Mouse (Mus musculus) embryonic facial prominence, embryonic 13.5 days (tissue): ENCODE measurements around the gene Adora2a. TPM values are rescaled to one million over a fixed set of nuclear protein-coding genes. Genes with fewer than 3 reads are reported as not detected.
"Not testable (repeated sequence)": the region's sequence is repeated elsewhere in the genome, so short reads cannot be mapped to it uniquely, and the experiment has no call there.

Source experiments
- ATAC-seq: fragments of 200-750 bp; cut with Nextera tagmentation; 2 replicates; pipeline ENCODE4 v1.8.0; 2017; ENCODE audit warnings: low read depth; ENCODE audit not compliant: insufficient number of reproducible peaks, insufficient read depth, low FRiP score, low TSS enrichment
- H3K27ac ChIP-seq: fragments of 300-500 bp; sonication (generic); 2 replicates; pipeline ENCODE4 v1.5.1; 2015; ENCODE audit warnings: moderate library complexity, mild to moderate bottlenecking, inconsistent platforms
- H3K27me3 ChIP-seq: fragments of 300-500 bp; sonication (generic); 2 replicates; pipeline ENCODE4 v1.6.1; 2015; ENCODE audit warnings: mild to moderate bottlenecking, inconsistent platforms
- H3K36me3 ChIP-seq: fragments of 300-500 bp; sonication (generic); 2 replicates; pipeline ENCODE4 v1.6.1; 2015; ENCODE audit warnings: mild to moderate bottlenecking, inconsistent platforms
- H3K4me1 ChIP-seq: fragments of 300-500 bp; sonication (generic); 2 replicates; pipeline ENCODE4 v1.6.1; 2015; ENCODE audit warnings: inconsistent platforms
- H3K4me2 ChIP-seq: fragments of 300-500 bp; sonication (generic); 2 replicates; pipeline ENCODE4 v1.6.1; 2015; ENCODE audit warnings: moderate library complexity, mild to moderate bottlenecking, inconsistent platforms
- H3K4me3 ChIP-seq: fragments of 300-500 bp; sonication (generic); 2 replicates; pipeline ENCODE4 v1.5.1; 2015; ENCODE audit warnings: mild to moderate bottlenecking, inconsistent platforms
- H3K9ac ChIP-seq: fragments of 300-500 bp; sonication (generic); 2 replicates; pipeline ENCODE4 v1.6.1; 2015; ENCODE audit warnings: mild to moderate bottlenecking, inconsistent platforms
- H3K9me3 ChIP-seq: fragments of 300-500 bp; sonication (generic); 2 replicates; pipeline ENCODE4 v1.6.1; 2016; ENCODE audit warnings: inconsistent platforms
- WGBS: fragments of 180-500 bp; shearing (Covaris S2); methylation state at CpG from one replicate; pipeline ENCODE4 v1.1.7; 2015; ENCODE audit warnings: mixed read lengths; 5-methylcytosine and 5-hydroxymethylcytosine counted together
- polyA plus RNA-seq: library from polyadenylated mRNA; unstranded; fragments of >200 nt; fragmentation: Nextera tagmentation; extraction: Ambion mirVana; gene quantifications from 2 replicates; pipeline ENCODE4 v1.2.1, GENCODE M21; 2015

The Adora2a gene
- polyA plus RNA-seq, 1 experiment from 2014 or later, result 2.4 TPM

DNA sequence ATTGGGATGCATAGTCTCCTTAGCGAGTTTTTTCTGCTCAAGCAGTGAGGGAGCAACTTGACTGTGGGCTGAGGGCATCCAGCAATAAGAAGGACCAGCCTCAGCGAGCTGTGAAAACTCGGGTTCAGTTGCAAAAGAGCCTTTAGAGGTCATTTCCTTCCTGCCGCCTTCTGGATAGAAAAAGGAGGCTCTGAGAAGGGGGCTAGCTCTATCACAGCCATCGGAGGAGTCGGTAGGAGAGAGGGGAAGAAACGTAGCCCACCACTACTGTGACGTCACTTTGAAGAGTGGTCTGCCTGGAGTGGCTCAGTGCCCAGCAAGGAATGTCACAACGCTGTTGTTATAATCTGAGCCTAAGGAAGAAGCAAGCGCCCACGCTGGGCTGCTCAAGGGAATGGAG, 10.4 kb downstream of the Adora2a start:
- Histone ChIP-seq H3K9me3 (no peaks in the 10 kb centered on the region), H3K27ac (no peak overlapping the region), H3K27me3 (no peaks in the 10 kb centered on the region), H3K9ac (no peak overlapping the region), H3K4me1 (no peaks in the 10 kb centered on the region), H3K4me3 (no peak overlapping the region), H3K36me3 (no peaks in the 10 kb centered on the region), H3K4me2 (no peak overlapping the region)
- no peak for ATAC-seq
- WGBS, result 78% methylated on average over 11 of the region's 11 CpGs

GRCm38 (mm10) chr10:75328201-75328704, 11.6 kb downstream of the Adora2a start:
- Histone ChIP-seq H3K36me3 (no peaks in the 10 kb centered on the region), H3K9me3 (no peaks in the 10 kb centered on the region), H3K27ac (no peak overlapping the region), H3K27me3 (no peaks in the 10 kb centered on the region), H3K4me3 (no peak overlapping the region), H3K9ac (no peak overlapping the region), H3K4me1 (no peaks in the 10 kb centered on the region), H3K4me2 (no peak overlapping the region)
- 36% methylated on average over 4 of the region's 4 CpGs for WGBS
- ATAC-seq, result no peak

DNA sequence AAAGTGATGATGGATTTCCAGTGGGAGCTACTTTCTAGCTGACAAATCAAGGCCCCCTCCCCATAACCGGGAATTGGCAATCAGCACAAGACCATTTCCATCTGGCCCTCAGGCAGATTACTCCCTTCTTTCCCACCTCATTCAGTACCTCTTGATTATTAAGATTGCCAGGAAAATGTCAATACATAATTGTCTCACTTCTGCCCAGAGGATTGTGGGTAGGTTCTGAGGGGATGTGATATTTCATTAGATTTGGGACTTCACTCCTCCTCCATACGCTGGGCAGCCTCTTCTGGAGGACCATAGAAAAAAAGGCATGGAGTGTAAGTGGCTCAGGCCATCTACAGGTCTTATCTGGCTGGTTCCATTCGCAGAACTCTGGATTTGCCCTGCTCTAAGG, 15.6 kb downstream of the Adora2a start:
- H3K4me2 ChIP-seq, result no peak overlapping the region
- 77% methylated on average over 3 of the region's 3 CpGs for whole genome bisulfite sequencing
- H3K27me3 ChIP-seq, result no peaks in the 10 kb centered on the region
- no peaks in the 10 kb centered on the region for H3K9me3 ChIP-seq
- H3K4me3 ChIP-seq, result no peak overlapping the region
- no peak overlapping the region for H3K27ac ChIP-seq
- no peaks in the 10 kb centered on the region for H3K4me1 ChIP-seq
- ATAC-seq, result no peak
- no peak overlapping the region for H3K9ac ChIP-seq
- no peaks in the 10 kb centered on the region for H3K36me3 ChIP-seq

GRCm38 (mm10) chr10:75333176-75333776, 16.6 kb downstream of the Adora2a start:
- ATAC-seq, result no peak
- 92% methylated on average over 23 of the region's 23 CpGs for WGBS
- H3K4me3 ChIP-seq, result no peak overlapping the region
- H3K27me3 ChIP-seq, result no peaks in the 10 kb centered on the region
- no peak overlapping the region for H3K9ac ChIP-seq
- no peak overlapping the region for H3K27ac ChIP-seq
- no peaks in the 10 kb centered on the region for H3K36me3 ChIP-seq
- no peaks in the 10 kb centered on the region for H3K9me3 ChIP-seq
- H3K4me2 ChIP-seq, result no peak overlapping the region
- no peaks in the 10 kb centered on the region for H3K4me1 ChIP-seq

DNA sequence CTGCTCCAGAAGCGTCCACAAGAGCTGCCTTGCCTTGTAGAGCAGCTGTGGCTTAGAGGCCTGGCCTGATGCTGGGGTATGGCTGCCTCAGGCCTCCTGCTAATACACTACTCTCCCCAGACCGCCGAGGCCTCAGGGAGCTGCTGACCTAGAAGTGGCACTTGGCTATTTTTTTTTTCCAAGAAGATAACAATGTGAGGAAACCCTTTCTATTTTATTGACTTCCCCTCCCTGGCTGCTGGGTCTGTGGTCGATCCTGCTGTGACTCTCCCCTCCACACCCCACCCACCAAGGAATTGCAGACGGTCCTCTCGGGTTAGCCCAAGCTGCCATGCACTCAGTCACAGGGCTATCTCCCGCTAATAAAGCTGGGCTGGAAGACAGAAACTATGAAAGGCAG, 17.5 kb downstream of the Adora2a start:
- no peak overlapping the region for H3K4me2 ChIP-seq
- 0 out of 2 replicates have a peak, but pooled peaks have one; percentile 20 for ATAC-seq

GRCm38 (mm10) chr10:75335075-75335474, 18.4 kb downstream of the Adora2a start:
- no peak overlapping the region for H3K4me3 ChIP-seq
- ATAC-seq, result no peak
- H3K9me3 ChIP-seq, result no peaks in the 10 kb centered on the region
- no peak overlapping the region for H3K27ac ChIP-seq
- no peaks in the 10 kb centered on the region for H3K36me3 ChIP-seq
- 88% methylated on average over 6 of the region's 6 CpGs for WGBS
- H3K27me3 ChIP-seq, result no peaks in the 10 kb centered on the region
- H3K4me2 ChIP-seq, result no peak overlapping the region
- H3K4me1 ChIP-seq, result no peaks in the 10 kb centered on the region
- H3K9ac ChIP-seq, result no peak overlapping the region

More for the DNA sequence above, 17.5 kb downstream of the Adora2a start:
- Histone ChIP-seq H3K27ac (no peak overlapping the region), H3K9me3 (no peaks in the 10 kb centered on the region), H3K4me3 (no peak overlapping the region), H3K9ac (no peak overlapping the region), H3K4me1 (no peaks in the 10 kb centered on the region), H3K36me3 (no peaks in the 10 kb centered on the region), H3K27me3 (no peaks in the 10 kb centered on the region)
- WGBS, result 82% methylated on average over 7 of the region's 7 CpGs

DNA sequence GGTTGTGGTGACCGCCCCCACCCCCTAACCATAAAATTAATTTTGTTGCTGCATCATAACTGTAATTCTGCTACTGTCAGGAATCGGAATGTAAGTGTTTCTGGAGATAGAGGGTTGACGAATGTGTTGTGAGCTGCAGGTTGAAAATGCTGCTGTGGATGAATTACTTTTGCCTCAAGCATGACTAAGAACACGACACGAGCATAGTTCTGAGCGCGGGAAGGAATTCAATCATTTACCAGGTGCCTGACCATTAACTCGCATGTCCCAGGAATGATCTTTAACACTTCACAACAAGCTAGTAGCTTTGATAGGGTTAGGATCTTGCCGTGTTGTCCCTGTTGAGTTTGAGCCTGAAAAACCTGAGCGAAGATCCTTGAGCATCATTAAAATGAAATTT, 20.6 kb downstream of the Adora2a start:
- no peak for ATAC-seq

DNA sequence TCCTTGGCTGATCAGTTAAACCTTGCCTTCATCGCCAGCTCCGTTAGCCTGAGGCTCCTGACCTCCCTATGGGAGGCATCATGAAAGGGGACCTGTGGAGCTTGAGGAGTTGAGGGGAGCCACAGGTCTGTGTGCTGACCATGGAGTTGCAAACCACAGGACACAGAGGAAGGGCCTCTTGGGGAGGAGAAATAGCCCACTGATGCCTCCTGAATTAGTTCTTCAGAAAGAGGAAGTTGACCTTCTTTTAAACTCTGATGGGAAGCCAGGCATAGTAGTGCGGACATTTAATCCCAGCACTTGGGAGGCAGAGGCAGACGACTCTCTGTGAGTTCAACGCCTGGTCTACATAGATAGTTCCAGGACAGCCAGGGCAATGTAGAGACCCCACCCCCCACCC, 22.2 kb downstream of the Adora2a start:
- no peaks in the 10 kb centered on the region for H3K36me3 ChIP-seq
- ATAC-seq, result no peak
- H3K4me1 ChIP-seq, result no peaks in the 10 kb centered on the region
- 74% methylated on average over 5 of the region's 5 CpGs for WGBS
- no peaks in the 10 kb centered on the region for H3K9me3 ChIP-seq
- H3K4me3 ChIP-seq, result no peak overlapping the region
- H3K9ac ChIP-seq, result no peak overlapping the region
- H3K27ac ChIP-seq, result no peak overlapping the region
- H3K4me2 ChIP-seq, result no peak overlapping the region
- H3K27me3 ChIP-seq, result no peaks in the 10 kb centered on the region

More for the DNA sequence above, 20.6 kb downstream of the Adora2a start:
- no peak overlapping the region for H3K9ac ChIP-seq
- H3K4me3 ChIP-seq, result no peak overlapping the region
- H3K27me3 ChIP-seq, result no peaks in the 10 kb centered on the region
- H3K4me1 ChIP-seq, result no peaks in the 10 kb centered on the region
- H3K4me2 ChIP-seq, result no peak overlapping the region
- H3K27ac ChIP-seq, result no peak overlapping the region
- 71% methylated on average over 10 of the region's 10 CpGs for WGBS
- no peaks in the 10 kb centered on the region for H3K9me3 ChIP-seq
- no peaks in the 10 kb centered on the region for H3K36me3 ChIP-seq

- Histone ChIP-seq H3K27ac (no peak overlapping the region), H3K4me3 (no peak overlapping the region), H3K27me3 (no peaks in the 10 kb centered on the region), H3K4me2 (no peak overlapping the region), H3K36me3 (no peaks in the 10 kb centered on the region), H3K4me1 (no peaks in the 10 kb centered on the region), H3K9ac (no peak overlapping the region), H3K9me3 (no peaks in the 10 kb centered on the region)
- 81% methylated on average over 7 of the region's 7 CpGs for WGBS
- ATAC-seq, result no peak
Measured at GRCm38 (mm10) chr10:75339377-75339776, 22.7 kb downstream of the Adora2a start.

DNA sequence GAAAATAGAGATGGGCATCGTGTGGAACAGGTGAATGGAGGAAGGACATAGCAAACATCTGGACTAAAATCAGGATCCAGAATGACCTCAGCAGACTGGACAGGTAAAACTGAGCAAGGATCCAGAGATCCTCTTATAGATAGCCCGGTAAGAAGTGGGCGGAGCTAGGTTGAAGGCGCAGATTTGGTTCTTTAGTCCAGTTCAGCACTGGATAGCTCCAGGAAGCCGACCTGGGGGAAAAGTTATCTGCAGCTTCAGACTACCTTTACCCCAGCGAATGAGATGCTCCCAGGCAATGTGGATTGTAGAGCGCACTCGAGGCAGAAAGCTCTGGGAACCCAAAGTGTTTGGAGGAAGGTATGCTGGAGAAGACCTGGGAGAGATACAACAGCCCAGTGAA, 25.3 kb downstream of the Adora2a start:
- ATAC-seq, result no peak
- 27% methylated on average over 8 of the region's 8 CpGs for WGBS
- H3K4me2 ChIP-seq, result no peak overlapping the region
- no peaks in the 10 kb centered on the region for H3K27me3 ChIP-seq
- H3K9ac ChIP-seq, result no peak overlapping the region
- H3K4me3 ChIP-seq, result no peak overlapping the region
- H3K4me1 ChIP-seq, result no peaks in the 10 kb centered on the region
- 0 out of 2 replicates have a peak, but pooled peaks cover 3% of the 10 kb centered on the region for H3K9me3 ChIP-seq
- no peak overlapping the region for H3K27ac ChIP-seq
- H3K36me3 ChIP-seq, result no peaks in the 10 kb centered on the region

DNA sequence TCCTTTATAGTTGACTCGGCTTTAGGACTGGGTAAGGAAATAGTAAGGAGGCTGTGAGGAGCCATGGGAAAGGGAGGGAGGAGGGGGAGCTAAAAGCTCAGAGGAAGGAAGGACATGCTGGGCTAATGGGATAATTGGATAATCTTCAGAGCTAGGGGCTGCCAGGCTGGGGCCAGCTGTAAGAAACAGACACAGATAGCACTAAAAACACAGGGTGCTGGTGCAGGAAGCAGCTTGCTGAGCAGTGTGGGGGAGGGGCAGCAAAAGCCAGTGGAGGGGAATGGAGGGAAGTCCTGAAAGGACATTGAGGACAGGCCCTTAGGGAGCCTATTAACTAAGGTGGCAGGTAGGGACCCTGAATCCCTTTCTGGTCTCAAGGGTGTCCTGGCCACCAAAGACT, 27.9 kb downstream of the Adora2a start:
- H3K9me3 ChIP-seq, H3K4me3 ChIP-seq, H3K4me1 ChIP-seq, H3K27me3 ChIP-seq, H3K36me3 ChIP-seq, H3K4me2 ChIP-seq, H3K27ac ChIP-seq, ATAC-seq, H3K9ac ChIP-seq: not testable (repeated sequence)
- WGBS, result 20% methylated on average over 1 of the region's 1 CpGs

- no peaks in the 10 kb centered on the region for H3K27me3 ChIP-seq
- H3K36me3 ChIP-seq, result no peaks in the 10 kb centered on the region
- no peaks in the 10 kb centered on the region for H3K4me1 ChIP-seq
- H3K9ac ChIP-seq, result no peak overlapping the region
- no peak overlapping the region for H3K27ac ChIP-seq
- 75% methylated on average over 2 of the region's 2 CpGs for WGBS
- no peak for ATAC-seq
- no peak overlapping the region for H3K4me3 ChIP-seq
- H3K4me2 ChIP-seq, result no peak overlapping the region
- 0 out of 2 replicates have a peak, but pooled peaks cover 3% of the 10 kb centered on the region for H3K9me3 ChIP-seq
Measured at GRCm38 (mm10) chr10:75345265-75345664, 28.6 kb downstream of the Adora2a start.
